Mouse (Mus musculus): ENCODE results near the gene Rps28. TPM values are rescaled to one million over a fixed set of nuclear protein-coding genes. Genes with fewer than 3 reads are reported as not detected.

The Rps28 gene
- polyA plus RNA-seq, 1 experiment from 2014 or later = 388 TPM

- 86% methylated on average over 4 of the region's 4 CpGs for WGBS
These were observed 52.7 kb downstream of the Rps28 start for GRCm38 (mm10) chr17:33771617-33772016.

More at GRCm38 (mm10) chr17:33771617-33772016, 52.7 kb downstream of the Rps28 start:
- H3K36me3 ChIP-seq (ENCODE audit: control insufficient read depth, insufficient read depth) = peaks cover 10% of the 10 kb centered on the region
- no peak overlapping the region for H3K9ac ChIP-seq (ENCODE audit: low read length)
- no peaks in the 10 kb centered on the region for H3K27me3 ChIP-seq (ENCODE audit: control insufficient read depth, insufficient read depth, low read length)
- no peak for ATAC-seq (replicated peaks; ENCODE audit: extremely low read depth, insufficient read depth, low FRiP score)
- H3K4me3 ChIP-seq (ENCODE audit: low read length) = no peak overlapping the region
- H3K27ac ChIP-seq (ENCODE audit: low read length) = no peak overlapping the region
- H3K4me1 ChIP-seq (ENCODE audit: control insufficient read depth, insufficient read depth, low read length) = no peaks in the 10 kb centered on the region
- H3K4me2 ChIP-seq (ENCODE audit: low read depth, low read length) = no peak overlapping the region
- no peaks in the 10 kb centered on the region for H3K9me3 ChIP-seq (replicated peaks; ENCODE audit: control insufficient read depth, low read length)

Other genes starting within 250 kb of the Rps28 start
- 25.8 and 28.7 TPM in 2 replicates for gene Zfp414, start 195.5 kb downstream of the Rps28 start, polyA plus RNA-seq (2015; fragmentation: Nextera tagmentation; extraction: Ambion mirVana)
- 0.41 and 0.49 TPM in 2 replicates for gene Pram1, start 186.5 kb downstream of the Rps28 start, polyA plus RNA-seq (2015; fragmentation: Nextera tagmentation; extraction: Ambion mirVana)
- gene Hnrnpm, start 137.7 kb downstream of the Rps28 start, polyA plus RNA-seq (2015; fragmentation: Nextera tagmentation; extraction: Ambion mirVana) = 192 and 225 TPM in 2 replicates
- gene March2, start 105.9 kb downstream of the Rps28 start, polyA plus RNA-seq (2015; fragmentation: Nextera tagmentation; extraction: Ambion mirVana) = 96.0 and 100 TPM in 2 replicates
- gene Rab11b, start 64.0 kb downstream of the Rps28 start, polyA plus RNA-seq (2015; fragmentation: Nextera tagmentation; extraction: Ambion mirVana) = 278 and 304 TPM in 2 replicates
- gene Angptl4, start 42.7 kb downstream of the Rps28 start, polyA plus RNA-seq (2015; fragmentation: Nextera tagmentation; extraction: Ambion mirVana) = 16.4 and 20.5 TPM in 2 replicates
- 48.5 and 58.7 TPM in 2 replicates for gene Kank3, start 14.0 kb downstream of the Rps28 start, polyA plus RNA-seq (2015; fragmentation: Nextera tagmentation; extraction: Ambion mirVana)
- gene Ndufa7, start within 50 bp of the Rps28 start, polyA plus RNA-seq (2015; fragmentation: Nextera tagmentation; extraction: Ambion mirVana) = 535 and 549 TPM in 2 replicates
- 37.6 and 41.9 TPM in 2 replicates for gene Cd320, start 18.5 kb upstream of the Rps28 start, polyA plus RNA-seq (2015; fragmentation: Nextera tagmentation; extraction: Ambion mirVana)
- gene Gm7029, start 49.3 kb upstream of the Rps28 start, polyA plus RNA-seq (2015; fragmentation: Nextera tagmentation; extraction: Ambion mirVana) = not detected in 2 replicates
- 7.8 and 8.3 TPM in 2 replicates for gene Kifc1, start 66.1 kb upstream of the Rps28 start, polyA plus RNA-seq (2015; fragmentation: Nextera tagmentation; extraction: Ambion mirVana)
- 0.30 TPM in 1 of 2 replicates, not detected in the other for gene Platr17, start 80.6 kb upstream of the Rps28 start, polyA plus RNA-seq (2015; fragmentation: Nextera tagmentation; extraction: Ambion mirVana)
- gene Daxx, start 84.9 kb upstream of the Rps28 start, polyA plus RNA-seq (2015; fragmentation: Nextera tagmentation; extraction: Ambion mirVana) = 34.8 and 39.4 TPM in 2 replicates
- 56.1 and 64.3 TPM in 2 replicates for gene Tapbp, start 91.3 kb upstream of the Rps28 start, polyA plus RNA-seq (2015; fragmentation: Nextera tagmentation; extraction: Ambion mirVana)
- gene Zbtb22, start 91.3 kb upstream of the Rps28 start, polyA plus RNA-seq (2015; fragmentation: Nextera tagmentation; extraction: Ambion mirVana) = 12.8 and 14.0 TPM in 2 replicates
- gene Rgl2, start 105.0 kb upstream of the Rps28 start, polyA plus RNA-seq (2015; fragmentation: Nextera tagmentation; extraction: Ambion mirVana) = 40.8 and 42.9 TPM in 2 replicates
- 125 and 133 TPM in 2 replicates for gene Pfdn6, start 115.8 kb upstream of the Rps28 start, polyA plus RNA-seq (2015; fragmentation: Nextera tagmentation; extraction: Ambion mirVana)
- 19.3 and 20.5 TPM in 2 replicates for gene Wdr46, start 116.1 kb upstream of the Rps28 start, polyA plus RNA-seq (2015; fragmentation: Nextera tagmentation; extraction: Ambion mirVana)
- 5.7 and 5.8 TPM in 2 replicates for gene B3galt4, start 126.9 kb upstream of the Rps28 start, polyA plus RNA-seq (2015; fragmentation: Nextera tagmentation; extraction: Ambion mirVana)
- 39.7 and 42.5 TPM in 2 replicates for gene Vps52, start 131.2 kb upstream of the Rps28 start, polyA plus RNA-seq (2015; fragmentation: Nextera tagmentation; extraction: Ambion mirVana)
- 873 and 901 TPM in 2 replicates for gene Rps18, start 131.4 kb upstream of the Rps28 start, polyA plus RNA-seq (2015; fragmentation: Nextera tagmentation; extraction: Ambion mirVana)
- gene H2-K1, start 175.8 kb upstream of the Rps28 start, polyA plus RNA-seq (2015; fragmentation: Nextera tagmentation; extraction: Ambion mirVana) = 66.0 and 100 TPM in 2 replicates
- gene Ring1, start 200.1 kb upstream of the Rps28 start, polyA plus RNA-seq (2015; fragmentation: Nextera tagmentation; extraction: Ambion mirVana) = 13.0 and 13.7 TPM in 2 replicates
- 53.0 and 59.1 TPM in 2 replicates for gene H2-Ke6, start 203.5 kb upstream of the Rps28 start, polyA plus RNA-seq (2015; fragmentation: Nextera tagmentation; extraction: Ambion mirVana)
- 108 and 119 TPM in 2 replicates for gene Slc39a7, start 207.1 kb upstream of the Rps28 start, polyA plus RNA-seq (2015; fragmentation: Nextera tagmentation; extraction: Ambion mirVana)
- gene Rxrb, start 207.2 kb upstream of the Rps28 start, polyA plus RNA-seq (2015; fragmentation: Nextera tagmentation; extraction: Ambion mirVana) = 33.7 and 34.5 TPM in 2 replicates
- gene Col11a2, start 214.9 kb upstream of the Rps28 start, polyA plus RNA-seq (2015; fragmentation: Nextera tagmentation; extraction: Ambion mirVana) = 1.1 and 1.2 TPM in 2 replicates